Mouse (Mus musculus) layer of hippocampus, adult 11-12 months (tissue): ENCODE measurements around the gene Hoxa4.

ENCODE experiments used
- DNase-seq: peaks from one replicate; pipeline ENCODE4 v3.0.0; 2022; ENCODE audit warnings: low spot score

Gene Hoxa4

GRCm38 (mm10) chr6:52203371-52204049, 12.0 kb upstream of the Hoxa4 start:
- DNase-seq = no peak

GRCm38 (mm10) chr6:52203121-52203370, 11.5 kb upstream of the Hoxa4 start:
- no peak for DNase-seq

GRCm38 (mm10) chr6:52202362-52203120, 11.0 kb upstream of the Hoxa4 start:
- DNase-seq = no peak

- no peak for DNase-seq
Measured at GRCm38 (mm10) chr6:52201269-52201668, 9.7 kb upstream of the Hoxa4 start.

- DNase-seq = no peak
Measured at GRCm38 (mm10) chr6:52200751-52201250, 9.2 kb upstream of the Hoxa4 start.

- no peak for DNase-seq
Measured at GRCm38 (mm10) chr6:52200073-52200750, 8.7 kb upstream of the Hoxa4 start.

- no peak for DNase-seq
Measured at GRCm38 (mm10) chr6:52197271-52197670, 5.7 kb upstream of the Hoxa4 start.

GRCm38 (mm10) chr6:52196811-52197210, 5.3 kb upstream of the Hoxa4 start:
- no peak for DNase-seq

- no peak for DNase-seq
Measured at GRCm38 (mm10) chr6:52194690-52195089, 3.1 kb upstream of the Hoxa4 start.

GRCm38 (mm10) chr6:52191860-52192550, 452 bp upstream of the Hoxa4 start:
- DNase-seq = peak; percentile 23

- DNase-seq = no peak
Measured at GRCm38 (mm10) chr6:52190410-52190809, 1.1 kb downstream of the Hoxa4 start.

GRCm38 (mm10) chr6:52189909-52190308, 1.6 kb downstream of the Hoxa4 start:
- DNase-seq = no peak

- DNase-seq = no peak
Measured at GRCm38 (mm10) chr6:52189172-52189591, 2.4 kb downstream of the Hoxa4 start.

GRCm38 (mm10) chr6:52186500-52186899, 5.1 kb downstream of the Hoxa4 start:
- no peak for DNase-seq

GRCm38 (mm10) chr6:52185834-52186233, 5.7 kb downstream of the Hoxa4 start:
- DNase-seq = no peak

- DNase-seq = no peak
Measured at GRCm38 (mm10) chr6:52185222-52185621, 6.3 kb downstream of the Hoxa4 start.

- DNase-seq = no peak
Measured at GRCm38 (mm10) chr6:52184668-52185067, 6.9 kb downstream of the Hoxa4 start.

GRCm38 (mm10) chr6:52183311-52184080, 8.1 kb downstream of the Hoxa4 start:
- no peak for DNase-seq

- DNase-seq = no peak
Measured at GRCm38 (mm10) chr6:52182793-52183192, 8.8 kb downstream of the Hoxa4 start.

GRCm38 (mm10) chr6:52182030-52182429, 9.5 kb downstream of the Hoxa4 start:
- DNase-seq = no peak

- no peak for DNase-seq
Measured at GRCm38 (mm10) chr6:52180726-52181125, 10.8 kb downstream of the Hoxa4 start.
